Mouse (Mus musculus) small intestine, adult 2 months (tissue): ENCODE results near the gene Traf3.

Source experiments
- CTCF ChIP-seq: fragments of 200-500 bp; IDR thresholded peaks from 2 replicates; pipeline ENCODE4 v1.5.1; 2012; ENCODE audit warnings: low read depth, mild to moderate bottlenecking, control low read depth, inconsistent platforms, low read length, moderate library complexity, mixed read lengths; ENCODE audit not compliant: insufficient replicate concordance, insufficient read length; ENCODE audit errors: extremely low read depth
- POLR2A ChIP-seq: fragments of 200-500 bp; IDR thresholded peaks from 2 replicates; pipeline ENCODE4 v1.6.1; 2012; ENCODE audit warnings: low read depth, mild to moderate bottlenecking, control low read depth, inconsistent platforms, low read length, moderate library complexity

GRCm38 (mm10) chr12:111243733-111244132, 77.6 kb downstream of the Traf3 start:
- TF ChIP-seq CTCF, result no peak
- no peak for TF ChIP-seq POLR2A
